ENCODE assay signal across 8 mouse cellular contexts in the genomic region with DNA sequence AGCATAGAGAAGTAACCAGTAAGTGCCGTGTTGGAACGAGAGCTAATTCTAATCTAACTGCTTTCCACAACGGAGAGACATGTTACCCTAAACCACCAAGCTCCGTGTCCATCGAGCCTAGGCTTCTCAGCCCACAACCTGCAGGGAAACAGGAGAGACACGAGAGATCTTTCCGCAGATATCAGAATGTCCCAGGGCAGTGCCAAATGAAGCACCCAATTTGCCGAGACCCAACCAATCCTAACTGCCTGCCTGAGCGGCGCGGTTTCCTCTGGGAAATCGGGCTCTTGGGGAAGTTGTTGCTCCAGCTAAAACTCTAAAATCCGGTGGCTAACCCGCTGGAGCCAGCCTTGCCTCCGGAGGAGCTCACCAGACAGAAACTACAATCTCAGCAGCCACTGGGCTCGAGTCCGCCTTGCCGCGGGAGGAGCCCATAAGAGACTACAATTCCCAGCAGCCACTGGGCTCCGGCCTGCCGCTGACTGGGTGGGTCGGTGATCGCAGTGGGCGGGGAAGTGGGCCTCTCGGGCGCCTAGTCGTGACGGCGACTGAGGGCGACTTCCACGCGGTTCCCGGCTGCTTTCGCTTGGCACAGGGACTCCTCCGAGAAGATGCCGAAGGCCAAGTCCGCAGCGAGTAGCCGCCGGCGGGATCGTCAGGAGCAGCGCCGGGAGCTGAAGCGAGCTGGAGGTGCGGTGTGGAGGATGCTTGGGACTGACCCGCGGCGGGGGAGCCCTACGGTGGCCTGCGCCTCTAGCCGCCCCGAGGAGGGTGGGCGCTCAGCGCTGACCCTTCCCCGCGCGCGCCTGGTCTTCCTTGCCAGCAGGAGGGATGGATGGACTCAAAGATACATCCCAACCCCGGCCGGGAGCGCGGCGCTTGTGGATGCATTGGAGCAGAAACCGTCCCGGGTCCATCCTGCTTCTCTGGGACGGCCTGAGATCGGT. TPM values are rescaled to one million over a fixed set of nuclear protein-coding genes. Genes with fewer than 3 reads are reported as not detected.
DNase-seq lines count a peak whose midpoint lies in the region; ATAC-seq and TF ChIP-seq lines count a peak whose summit lies in the region.

A gene (plus strand): TSS at position 534 of the 947 bp plus-strand sequence.

- TF ChIP-seq POLR2A in bone marrow, adult 2 months (IDR thresholded peaks at IDR 0.05; ENCODE audit: borderline replicate concordance, control insufficient read depth, low read depth, low read length), result peak; percentile 49; the same call in 1 of the 2 replicates
- 0 out of 2 replicates have a peak, but pooled peaks have one; percentile 51 for TF ChIP-seq POLR2A in limb, embryonic 14.5 days (IDR thresholded peaks at IDR 0.05; ENCODE audit: borderline replicate concordance, extremely low read depth, insufficient read depth, insufficient read length)

- peak; percentile 98 for ATAC-seq in embryonic facial prominence, embryonic 15.5 days (ENCODE audit: insufficient number of reproducible peaks, low FRiP score, low TSS enrichment, low read depth)
- peak; percentile 99 for ATAC-seq in limb, embryonic 14.5 days (ENCODE audit: low FRiP score, low read depth)
- ATAC-seq in midbrain, postnatal 0 days (ENCODE audit: low FRiP score), result peak; percentile 98

- peak; percentile 92 for DNase-seq in 416B (ENCODE audit: low read depth)
- peak; percentile 95 for DNase-seq in heart, adult 8-10 months (ENCODE audit: low spot score)
- DNase-seq in kidney, adult 9 months, result peak; percentile 96
- DNase-seq in limb, embryonic 14.5 days (ENCODE audit: low spot score), result peak; percentile 96
- peak; percentile 97 for DNase-seq in midbrain, postnatal 0 days (ENCODE audit: low spot score)
- peak; percentile 86 to 90 for DNase-seq in spleen, postnatal 14 days (ENCODE audit: low spot score in 2 of 2)

- H3K4me2 ChIP-seq in embryonic facial prominence, embryonic 15.5 days (replicated peaks), result peak within 1 kb of the TSS; percentile 68
- peak within 1 kb of the TSS; percentile 45 for H3K4me2 ChIP-seq in limb, embryonic 14.5 days (replicated peaks; ENCODE audit: low read depth, low read length, severe bottlenecking)
- H3K4me2 ChIP-seq in midbrain, postnatal 0 days (ENCODE audit: low read depth, low read length, poor library complexity, severe bottlenecking), result peak within 1 kb of the TSS; percentile 68

- TF ChIP-seq CTCF in bone marrow, adult 2 months (IDR thresholded peaks at IDR 0.05; ENCODE audit: control insufficient read depth, insufficient read depth, low read length), result no peak
- TF ChIP-seq CTCF in midbrain, postnatal 0 days (IDR thresholded peaks at IDR 0.05), result no peak

- H3K4me3 ChIP-seq in bone marrow, adult 2 months (replicated peaks; ENCODE audit: control insufficient read depth, low read depth, low read length), result peak within 1 kb of the TSS; percentile 86
- H3K4me3 ChIP-seq in embryonic facial prominence, embryonic 15.5 days (replicated peaks), result peak within 1 kb of the TSS; percentile 87
- peak within 1 kb of the TSS; percentile 88 for H3K4me3 ChIP-seq in limb, embryonic 14.5 days (replicated peaks; ENCODE audit: low read length)
- H3K4me3 ChIP-seq in midbrain, postnatal 0 days (ENCODE audit: low read depth, low read length), result peak within 1 kb of the TSS; percentile 92

- peaks cover 2% of the 10 kb centered on the region; the same call in 1 of the 2 replicates for H3K4me1 ChIP-seq in bone marrow, adult 2 months (ENCODE audit: control insufficient read depth, insufficient read depth, low read length)
- peaks cover 11% of the 10 kb centered on the region for H3K4me1 ChIP-seq in embryonic facial prominence, embryonic 15.5 days
- H3K4me1 ChIP-seq in limb, embryonic 14.5 days (ENCODE audit: control insufficient read depth, insufficient read depth, low read length), result peaks cover 5% of the 10 kb centered on the region
- H3K4me1 ChIP-seq in midbrain, postnatal 0 days (ENCODE audit: insufficient read depth, low read length), result peaks cover 6% of the 10 kb centered on the region; the same call in 1 of the 2 replicates

- under 1% methylated on average over 68 of the region's 68 CpGs for WGBS in bone marrow, adult 2 months
- 0% methylated on average over 68 of the region's 68 CpGs for WGBS in embryonic facial prominence, embryonic 15.5 days
- WGBS in limb, embryonic 14.5 days, result 1% methylated on average over 66 of the region's 68 CpGs
- under 1% methylated on average over 65 of the region's 68 CpGs for WGBS in midbrain, postnatal 0 days

- H3K9ac ChIP-seq in embryonic facial prominence, embryonic 15.5 days, result peak within 1 kb of the TSS; percentile 82
- peak within 1 kb of the TSS; percentile 89 for H3K9ac ChIP-seq in limb, embryonic 14.5 days (ENCODE audit: low read depth, low read length, severe bottlenecking)
- peak within 1 kb of the TSS; percentile 90 for H3K9ac ChIP-seq in midbrain, postnatal 0 days (replicated peaks; ENCODE audit: low read length, poor library complexity, severe bottlenecking)

- H3K9me3 ChIP-seq in embryonic facial prominence, embryonic 15.5 days (replicated peaks), result no peaks in the 10 kb centered on the region
- no peaks in the 10 kb centered on the region for H3K9me3 ChIP-seq in limb, embryonic 14.5 days (ENCODE audit: control insufficient read depth, low read length)
- no peaks in the 10 kb centered on the region for H3K9me3 ChIP-seq in midbrain, postnatal 0 days (ENCODE audit: low read length)

- H3K27ac ChIP-seq in bone marrow, adult 2 months (ENCODE audit: control insufficient read depth, insufficient read depth, low read depth, low read length, poor library complexity), result peak within 1 kb of the TSS; percentile 28; the same call in 1 of the 2 replicates
- peak within 1 kb of the TSS; percentile 94 for H3K27ac ChIP-seq in embryonic facial prominence, embryonic 15.5 days (replicated peaks)
- H3K27ac ChIP-seq in limb, embryonic 14.5 days (replicated peaks; ENCODE audit: low read depth, low read length), result peak within 1 kb of the TSS; percentile 84
- H3K27ac ChIP-seq in midbrain, postnatal 0 days (ENCODE audit: low read depth, low read length), result peak within 1 kb of the TSS; percentile 70

- peaks cover 18% of the 10 kb centered on the region for H3K36me3 ChIP-seq in embryonic facial prominence, embryonic 15.5 days
- peaks cover 25% of the 10 kb centered on the region for H3K36me3 ChIP-seq in limb, embryonic 14.5 days (ENCODE audit: control insufficient read depth, insufficient read depth, low read length)
- H3K36me3 ChIP-seq in midbrain, postnatal 0 days (ENCODE audit: insufficient read depth, low read length), result peaks cover 14% of the 10 kb centered on the region; the same call in 1 of the 2 replicates

- no peaks in the 10 kb centered on the region for H3K27me3 ChIP-seq in embryonic facial prominence, embryonic 15.5 days
- H3K27me3 ChIP-seq in limb, embryonic 14.5 days (ENCODE audit: control insufficient read depth, insufficient read depth, low read length), result no peaks in the 10 kb centered on the region
- H3K27me3 ChIP-seq in midbrain, postnatal 0 days (ENCODE audit: insufficient read depth, low read length), result no peaks in the 10 kb centered on the region

RNA-seq across cellular contexts. Expression of the gene that starts here (rescaled TPM):
- 2.0 and 8.5 TPM in 2 replicates for polyA plus RNA-seq in bone marrow, adult 2 months (2011; ENCODE audit: insufficient read depth, insufficient read length, low replicate concordance, missing spikeins)
- 48.3 and 50.0 TPM in 2 replicates for polyA plus RNA-seq in embryonic facial prominence, embryonic 15.5 days (2015; fragmentation: Nextera tagmentation; extraction: Ambion mirVana)
- 1 to 10 TPM; 5.7 to 7.8 (median 6.7) TPM for total RNA-seq in heart, adult 8-10 months (2022)
- polyA plus RNA-seq in limb, embryonic 14.5 days (2012; rRNA removed), result 36.8 and 43.5 TPM in 2 replicates
- polyA plus RNA-seq in limb, embryonic 14.5 days (2014; fragmentation: Nextera tagmentation; extraction: Ambion mirVana), result 50.5 and 54.4 TPM in 2 replicates
- 16.0 and 23.4 TPM in 2 replicates for total RNA-seq in midbrain, postnatal 0 days (2014; rRNA removed)
- polyA plus RNA-seq in midbrain, postnatal 0 days (2015; fragmentation: Nextera tagmentation; extraction: Ambion mirVana), result 29.7 TPM in 2 replicates

Comparison
In these comparisons a context has a peak if more than half of its experiments do, and no peak if none do; other contexts are left out.
1. Peak in every context shown above with its lines: DNase-seq, ATAC-seq, H3K4me3 ChIP-seq and H3K27ac ChIP-seq.
2. H3K27ac ChIP-seq: peak in every context shown above with its lines; median percentile 94 in embryonic facial prominence, embryonic 15.5 days; 84 in limb, embryonic 14.5 days; 70 in midbrain, postnatal 0 days; 28 in bone marrow, adult 2 months.